Mouse (Mus musculus) lung, postnatal 10 days (tissue): Measurements from ENCODE around the gene Dnajb8.

ENCODE experiments used
- DNase-seq: peaks from one replicate; pipeline ENCODE4 v3.0.0; 2021

The Dnajb8 gene

DNA sequence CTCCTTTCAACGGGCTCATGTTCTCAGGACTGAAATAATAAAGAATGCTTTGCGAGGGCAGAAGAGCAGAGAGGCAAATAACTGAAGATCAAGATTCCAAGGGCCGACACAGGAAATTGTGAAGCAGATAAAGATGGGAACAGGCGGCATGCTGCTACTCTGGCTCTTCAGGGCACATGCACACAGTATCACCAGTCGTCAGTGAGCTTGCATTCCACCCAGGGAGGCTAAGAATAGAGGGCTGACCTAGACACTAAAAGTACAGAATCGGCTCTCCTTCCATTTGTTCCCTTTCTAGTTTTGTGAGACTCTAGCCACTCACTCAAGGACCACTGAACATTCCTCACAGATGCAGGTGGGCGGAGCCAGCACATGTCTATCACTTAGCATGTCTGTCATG is 79.2 kb downstream of the Dnajb8 start:
- DNase-seq: no peak
